Mouse (Mus musculus) liver, adult (tissue): ENCODE measurements around the gene Cdh26.

Experiments used
- GATA4 ChIP-seq: IDR thresholded peaks from 2 replicates; pipeline ENCODE4 v1.6.1; 2014; ENCODE audit warnings: mild to moderate bottlenecking, low read length; ENCODE audit not compliant: insufficient replicate concordance

Cdh26 gene

DNA sequence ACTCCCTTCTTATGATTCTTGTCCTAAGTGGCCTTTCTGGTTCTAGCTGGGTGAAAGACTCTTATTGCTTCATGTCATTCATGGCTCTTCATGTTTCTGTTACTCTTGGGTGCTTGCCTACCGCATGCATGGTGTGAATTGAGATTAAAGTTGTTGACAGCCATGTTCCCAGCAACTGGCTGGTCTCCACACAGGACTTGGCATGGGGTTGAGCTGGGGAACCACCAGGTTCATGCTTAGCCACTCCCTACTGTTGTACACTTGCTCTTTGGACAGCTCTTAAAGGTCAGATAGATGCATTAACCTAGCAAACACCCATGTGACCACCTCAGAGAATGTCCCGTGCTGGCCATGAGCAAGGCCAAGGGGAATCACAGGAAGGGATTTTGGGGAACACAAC, 50.6 kb downstream of the Cdh26 start:
- TF ChIP-seq GATA4, result no peak

DNA sequence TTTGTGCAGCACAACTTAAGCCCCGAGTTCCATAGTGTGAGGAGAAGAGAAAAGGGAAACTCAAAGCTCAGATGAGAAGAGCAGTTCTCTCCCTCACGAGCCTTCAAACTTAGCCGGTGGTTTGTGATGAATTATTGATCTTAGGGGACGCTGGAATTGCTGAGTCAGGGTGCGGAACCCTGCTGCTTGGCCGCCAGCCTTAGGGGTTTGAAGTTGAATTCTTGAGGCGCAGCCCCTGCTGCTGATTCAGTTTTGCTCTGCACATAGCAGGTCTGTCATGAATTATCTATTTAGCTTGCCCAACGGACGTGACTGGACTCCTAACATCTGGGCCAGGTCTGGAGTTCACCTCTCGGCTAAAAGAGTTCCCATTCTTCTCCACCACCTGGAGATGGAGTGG, 53.1 kb downstream of the Cdh26 start:
- no peak for TF ChIP-seq GATA4

DNA sequence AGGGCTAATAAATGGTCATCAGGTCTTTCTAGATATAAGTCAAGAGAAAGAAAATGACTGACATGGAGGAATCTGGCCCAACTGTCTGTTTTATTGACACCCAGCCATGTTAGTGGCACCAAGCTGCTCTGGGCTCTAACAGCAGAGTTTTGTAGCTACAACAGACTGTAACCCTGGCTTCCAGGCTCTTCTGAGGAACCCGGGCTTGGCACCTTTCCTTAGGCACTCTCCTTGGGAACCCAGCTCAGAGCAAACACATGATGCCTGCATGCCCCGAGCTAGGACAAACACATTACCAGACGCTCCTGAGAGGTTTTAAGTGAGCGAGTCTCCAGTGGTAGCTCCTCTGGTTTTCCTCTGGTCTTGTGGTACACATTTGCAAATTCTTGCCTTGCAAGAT, 57.9 kb downstream of the Cdh26 start:
- TF ChIP-seq GATA4, result no peak

DNA sequence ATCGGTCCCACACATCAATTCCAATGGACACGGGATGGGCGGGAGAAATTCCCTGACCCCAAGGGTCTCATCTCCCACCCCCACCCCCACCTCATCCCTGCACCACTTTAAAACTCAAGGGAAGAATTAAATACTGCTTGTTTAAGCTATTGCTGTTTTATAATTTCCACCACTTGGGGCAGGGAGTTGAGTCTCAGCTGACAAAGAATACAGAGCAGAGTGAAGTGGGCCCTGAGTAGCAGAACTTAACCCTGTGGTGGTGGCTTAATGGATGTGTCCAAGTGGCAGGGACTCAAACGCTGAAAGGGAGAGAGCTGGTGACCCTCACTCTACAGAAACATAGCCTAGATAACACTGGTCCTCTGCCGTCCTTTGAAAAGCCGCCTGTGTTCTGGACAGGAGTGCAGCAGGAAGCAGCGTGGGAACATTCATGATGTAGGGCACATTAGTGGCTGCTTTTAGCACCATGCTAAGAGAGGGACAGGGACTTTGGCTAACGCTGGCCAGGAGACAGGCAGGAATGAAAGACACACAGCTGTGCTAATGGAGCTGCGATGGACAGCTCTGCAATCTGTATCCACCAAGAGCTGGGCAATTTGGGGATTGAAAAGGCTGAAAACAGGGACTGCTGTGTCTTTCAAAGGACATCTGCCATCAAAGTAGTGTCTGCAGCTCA, 60.1 kb downstream of the Cdh26 start:
- TF ChIP-seq GATA4, result no peak

DNA sequence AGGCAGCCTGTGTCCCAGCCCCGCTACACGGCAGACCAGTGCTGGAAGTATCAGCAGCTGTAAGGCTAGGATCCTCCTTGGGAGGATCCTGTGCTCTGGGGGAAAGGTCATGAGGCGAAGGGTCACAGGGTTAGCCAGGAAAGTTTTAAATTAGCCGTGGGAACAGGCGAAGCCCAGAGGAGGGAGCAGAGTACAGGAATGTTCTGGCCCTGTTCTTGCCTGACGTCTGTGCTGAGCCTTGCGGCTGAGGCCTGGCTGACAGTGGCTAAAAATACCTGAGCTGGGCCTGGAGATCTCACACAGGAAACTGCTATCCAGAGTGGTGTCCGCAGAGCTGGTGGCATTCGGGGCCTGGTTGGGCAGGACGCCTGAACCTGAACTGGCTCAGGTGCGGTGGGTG, 63.7 kb downstream of the Cdh26 start:
- no peak for TF ChIP-seq GATA4

DNA sequence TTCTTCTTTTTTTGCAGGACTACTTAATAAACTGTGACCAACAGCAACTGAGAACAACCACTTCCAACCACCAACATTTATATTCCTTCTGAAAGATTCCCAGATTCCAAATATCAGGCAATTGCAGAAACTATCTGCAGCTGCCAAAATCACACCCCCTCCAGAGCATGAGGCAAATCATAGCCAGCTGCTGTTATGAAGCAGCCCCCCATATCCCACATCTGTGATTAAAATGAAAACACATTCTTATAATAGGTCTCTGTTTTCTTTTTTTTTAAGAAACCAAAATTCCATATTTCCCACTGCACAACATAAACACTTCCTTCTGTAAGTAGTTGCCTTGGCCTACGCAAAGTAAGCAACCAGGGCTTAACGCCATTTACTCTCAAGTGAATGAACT, 65.5 kb downstream of the Cdh26 start:
- no peak for TF ChIP-seq GATA4

DNA sequence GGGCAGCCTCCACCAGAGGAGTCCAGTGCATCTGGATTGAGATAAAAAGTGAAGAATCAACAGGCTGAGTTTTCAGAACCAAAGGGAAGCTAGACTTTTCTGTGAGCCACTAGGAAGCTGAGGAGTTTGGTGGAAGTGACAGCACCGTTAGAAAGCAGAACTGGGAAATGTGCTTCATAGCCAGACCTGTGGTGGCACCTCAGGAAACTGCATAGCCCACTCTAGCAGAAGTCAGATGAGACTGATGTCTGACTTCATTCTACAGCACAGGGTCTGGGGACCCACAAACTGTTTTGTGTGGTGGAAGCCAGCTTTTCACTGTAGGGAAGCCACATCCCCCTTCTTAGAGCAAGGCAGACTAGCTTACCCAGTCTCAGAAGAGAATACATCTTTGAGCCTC, 67.6 kb downstream of the Cdh26 start:
- no peak for TF ChIP-seq GATA4

DNA sequence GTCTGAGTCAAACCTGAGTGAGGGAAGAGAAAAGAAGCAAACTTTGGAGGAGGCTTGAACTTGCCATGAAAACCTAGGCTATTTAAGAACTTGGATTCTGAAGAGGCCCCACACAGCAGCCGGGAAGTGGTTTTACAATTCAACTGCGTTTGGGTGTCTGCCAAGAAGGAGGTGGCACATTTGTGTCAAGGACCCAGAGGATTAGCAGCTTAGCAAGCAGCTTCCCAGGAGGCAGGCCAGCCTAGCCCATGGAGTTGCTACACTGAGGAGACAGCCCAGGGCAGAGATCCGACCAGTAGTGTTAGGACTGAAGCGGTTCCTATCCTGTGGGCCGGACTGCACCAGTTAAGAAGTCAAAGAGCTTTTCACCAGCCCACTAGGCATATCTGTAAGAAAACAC, 68.1 kb downstream of the Cdh26 start:
- no peak for TF ChIP-seq GATA4

DNA sequence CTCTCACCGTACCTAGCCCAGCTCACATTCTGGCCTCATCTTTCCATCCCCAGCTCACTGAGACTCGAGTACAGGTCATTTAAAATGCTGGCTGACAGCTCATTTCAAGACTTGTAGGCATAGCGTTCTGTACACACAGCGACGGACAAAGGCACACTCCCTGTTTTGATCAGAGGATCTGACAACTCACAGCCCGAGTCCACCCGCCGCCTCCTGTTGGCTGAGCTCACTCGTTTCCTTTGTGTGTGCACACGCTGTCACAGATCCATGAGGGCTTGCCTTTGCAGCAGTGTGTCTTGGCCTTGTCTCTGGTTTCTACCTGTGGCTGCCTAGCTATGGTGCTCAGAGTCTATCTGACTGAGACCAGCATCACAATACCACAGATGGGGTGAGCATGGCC, 72.1 kb downstream of the Cdh26 start:
- TF ChIP-seq GATA4, result no peak

DNA sequence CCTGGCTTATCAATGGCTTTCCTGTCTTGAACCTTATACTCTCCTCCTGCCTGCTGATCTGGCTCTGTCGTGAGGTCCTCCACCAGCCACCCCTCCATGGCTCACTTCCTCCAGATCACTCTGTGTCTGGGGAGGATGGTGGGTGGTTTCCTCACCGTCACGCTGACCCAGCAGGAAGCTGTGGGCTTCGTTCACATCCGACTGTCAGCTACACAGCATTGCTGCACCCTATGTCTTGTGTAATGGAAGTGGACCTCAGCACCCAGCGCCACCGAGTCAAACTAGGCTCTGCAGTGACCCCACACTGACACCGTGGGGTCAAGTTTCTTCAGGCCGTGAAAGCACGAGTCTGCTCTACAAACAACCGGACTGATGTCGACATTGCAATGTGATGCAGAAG, 75.7 kb downstream of the Cdh26 start:
- TF ChIP-seq GATA4, result no peak

DNA sequence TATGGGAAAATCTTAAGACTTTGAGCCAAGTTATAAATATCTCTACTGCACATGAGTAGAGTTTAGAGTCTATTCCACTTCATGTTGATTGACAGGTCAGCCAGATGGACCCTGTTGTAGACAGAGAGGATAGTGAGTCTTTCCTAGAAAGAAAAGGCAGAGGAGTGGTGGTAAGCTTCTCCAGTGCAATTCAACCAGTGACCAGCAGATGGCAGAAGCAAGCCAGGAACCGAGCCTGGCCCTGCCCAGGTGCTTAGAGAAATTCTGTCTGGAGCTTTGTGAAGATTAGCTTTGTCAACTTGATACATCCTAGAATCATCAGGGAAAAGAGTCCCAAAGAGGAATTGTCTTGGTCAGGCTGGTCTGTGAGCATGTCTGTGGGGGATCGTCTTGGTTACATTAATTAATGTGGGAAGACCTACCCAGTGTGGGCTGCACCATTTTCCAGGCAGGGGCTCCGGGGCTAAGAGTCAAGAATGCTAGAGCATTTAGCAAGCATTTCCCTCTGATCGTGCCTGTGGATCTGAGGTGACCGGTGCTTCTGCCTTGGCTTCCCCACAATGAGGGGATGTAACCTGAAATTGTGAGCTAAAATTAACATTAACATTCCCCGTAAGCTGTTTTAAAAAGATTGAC, 77.2 kb downstream of the Cdh26 start:
- TF ChIP-seq GATA4, result no peak

DNA sequence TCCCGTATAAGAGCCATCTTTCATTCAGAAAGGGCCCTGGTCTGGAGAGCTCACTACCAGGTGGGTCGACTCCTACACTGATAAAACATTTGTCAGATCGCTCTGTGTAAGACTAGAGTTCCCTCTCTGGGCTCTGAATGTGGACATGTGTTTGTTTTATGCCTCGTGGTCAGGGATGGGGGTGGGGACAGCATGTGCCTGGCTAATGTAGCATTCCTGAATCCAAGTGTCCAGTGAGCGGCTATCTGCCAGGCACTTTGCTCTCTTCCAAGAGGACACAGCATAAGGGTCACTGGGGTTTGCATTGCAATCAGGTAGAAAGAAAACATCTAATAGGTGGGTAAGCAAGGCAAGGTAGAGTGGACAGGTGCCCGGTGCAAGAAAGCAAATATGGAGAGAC, 77.9 kb downstream of the Cdh26 start:
- no peak for TF ChIP-seq GATA4

DNA sequence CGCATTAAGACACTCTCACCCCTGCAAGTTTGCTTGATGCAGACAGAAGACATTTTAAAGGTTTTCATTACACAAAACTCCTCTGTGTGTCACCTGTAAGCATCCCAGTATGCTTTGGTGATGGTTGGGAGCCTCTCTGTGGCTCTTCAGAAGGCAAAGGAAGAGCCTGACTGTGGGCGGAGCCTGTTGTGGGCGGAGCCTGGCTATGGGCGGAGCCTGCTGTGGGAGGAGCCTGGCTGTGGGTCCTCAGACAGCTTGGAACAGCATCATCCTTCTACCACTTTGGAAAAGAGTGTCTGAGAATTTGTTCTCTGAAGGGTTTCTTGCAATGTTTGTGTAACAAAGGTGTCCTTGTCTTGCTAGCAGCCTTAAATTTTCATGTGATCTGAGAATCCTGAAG, 82.7 kb downstream of the Cdh26 start:
- TF ChIP-seq GATA4, result no peak

DNA sequence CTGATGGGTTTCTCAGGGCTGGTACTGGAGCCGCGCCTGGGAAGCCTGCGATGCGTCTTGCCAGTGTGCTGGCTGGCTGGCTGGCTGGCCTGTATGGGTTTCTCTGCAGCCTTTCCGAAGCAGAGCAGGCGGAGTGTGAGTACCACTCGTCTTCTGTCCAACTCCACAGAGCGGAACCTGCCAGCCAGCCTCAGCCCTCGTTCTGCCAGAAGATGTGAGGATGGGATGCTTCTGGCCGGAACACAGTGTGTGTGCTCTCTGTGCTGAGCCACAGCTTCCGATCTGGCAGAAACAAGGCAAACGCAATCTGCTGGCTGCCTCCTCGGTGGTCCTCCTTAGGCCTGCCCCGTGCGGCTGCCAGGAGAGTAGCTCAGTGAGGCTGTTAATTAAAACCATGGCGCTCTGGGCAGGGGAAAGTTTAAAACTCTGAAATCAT, 83.3 kb downstream of the Cdh26 start:
- no peak for TF ChIP-seq GATA4

DNA sequence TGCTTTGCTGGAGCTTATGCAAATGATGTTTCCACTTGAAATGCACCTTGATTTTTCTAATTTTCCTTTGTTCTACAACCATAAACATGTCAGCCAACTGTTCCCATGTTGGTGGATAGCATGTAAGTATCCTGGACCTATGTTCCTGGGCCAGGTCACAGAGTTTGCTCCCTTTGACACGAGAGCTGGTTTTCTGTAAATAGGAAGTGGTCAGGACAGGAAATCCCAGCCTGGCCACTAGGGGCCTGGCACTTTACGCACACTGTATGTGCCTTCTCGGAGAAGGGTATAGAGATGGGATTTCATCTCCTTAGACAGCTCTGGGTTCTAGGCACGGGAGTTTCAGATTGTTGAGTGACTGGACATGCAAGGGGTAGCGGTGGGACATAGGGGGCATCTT, 86.1 kb downstream of the Cdh26 start:
- no peak for TF ChIP-seq GATA4

DNA sequence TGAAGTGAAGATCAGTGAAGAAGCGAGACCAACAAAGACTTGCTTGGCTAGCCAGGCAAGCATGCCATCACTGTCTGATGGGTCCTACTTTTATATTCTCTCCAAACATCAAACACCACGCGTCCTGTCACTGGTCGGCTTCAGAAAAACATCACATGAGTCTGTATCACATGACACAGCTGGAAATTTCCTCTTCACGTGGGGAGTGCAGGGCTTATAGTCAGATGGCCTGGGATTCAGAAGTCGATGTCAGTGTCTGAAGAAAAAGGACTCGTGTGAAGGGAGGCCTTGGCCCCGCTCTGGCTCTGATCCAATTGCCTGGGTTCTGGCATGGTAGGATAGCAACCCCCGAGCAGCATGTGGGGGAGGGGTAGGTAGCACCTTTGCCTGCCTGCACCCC, 86.6 kb downstream of the Cdh26 start:
- TF ChIP-seq GATA4, result no peak

DNA sequence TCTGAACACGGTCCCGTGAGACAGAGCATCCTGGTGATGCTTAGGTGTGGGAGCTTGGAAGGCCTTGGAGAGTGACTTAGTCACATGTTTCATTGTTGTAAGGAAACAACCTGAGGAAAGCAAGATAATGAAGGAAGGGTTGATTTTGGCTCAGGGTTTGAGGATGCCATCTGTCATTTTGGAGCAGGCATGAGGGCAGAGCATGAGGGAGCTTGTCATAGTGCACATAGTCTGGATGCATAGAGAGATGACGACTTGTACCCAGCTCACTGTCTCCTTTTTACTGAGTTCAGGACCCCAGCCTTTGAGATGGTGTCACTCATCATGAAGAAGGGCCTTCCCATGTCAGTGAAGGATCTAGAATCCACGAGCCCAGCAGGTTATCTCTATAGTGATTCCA, 89.0 kb downstream of the Cdh26 start:
- TF ChIP-seq GATA4, result no peak
